Mouse (Mus musculus) spleen, embryonic (tissue): ENCODE results near the gene Hoxb1.

Experiments used
- CTCF ChIA-PET: fragments of 350-600 bp; sonication (Branson Sonifier 250); formaldehyde crosslinking; loops from one replicate; lab custom pipeline; 2022; lab: Charles Lee

The Hoxb1 gene

GRCm38 (mm10) chr11:96349491-96350340 is 15.8 kb upstream of the Hoxb1 start:
- CTCF ChIA-PET: no interaction called here

GRCm38 (mm10) chr11:96350341-96350624 is 15.3 kb upstream of the Hoxb1 start, which contains the start of gene Hoxb2:
Hoxb2 (plus strand) TSS chr11:96350525.
- CTCF ChIA-PET: interaction anchor here (0.7 kb wide), 1 partner anchor 19 kb away, joined by 3 read pairs; no protein-coding TSS in a partner anchor

GRCm38 (mm10) chr11:96350791-96351190 is 14.8 kb upstream of the Hoxb1 start:
- CTCF ChIA-PET: interaction anchor here (0.7 kb wide), 1 partner anchor 19 kb away, joined by 3 read pairs; no protein-coding TSS in a partner anchor

DNA sequence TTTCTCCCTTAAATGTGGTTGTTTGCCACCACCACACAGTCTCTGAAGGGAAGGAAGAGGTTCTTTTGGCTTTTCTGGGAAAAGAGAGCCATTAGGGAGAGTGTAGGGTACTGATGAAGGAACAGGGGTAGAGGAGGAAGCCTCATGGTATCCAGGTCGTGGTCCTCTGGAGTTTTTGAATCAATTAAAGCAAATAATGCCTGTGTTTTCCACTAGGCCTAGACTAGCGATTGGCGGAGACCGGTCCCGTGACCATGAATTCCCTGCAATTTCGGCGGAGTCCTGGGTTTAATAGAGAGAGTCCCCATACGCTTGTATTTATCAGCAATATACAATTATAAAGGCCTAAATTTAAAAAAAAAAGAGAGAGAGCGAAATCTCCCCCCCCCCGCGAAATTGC is 14.2 kb upstream of the Hoxb1 start:
- CTCF ChIA-PET: no interaction called here

GRCm38 (mm10) chr11:96351831-96352230 is 13.7 kb upstream of the Hoxb1 start:
- CTCF ChIA-PET: interaction anchor here (0.6 kb wide), 1 partner anchor 42 kb away, joined by 4 read pairs; no protein-coding TSS in a partner anchor

DNA sequence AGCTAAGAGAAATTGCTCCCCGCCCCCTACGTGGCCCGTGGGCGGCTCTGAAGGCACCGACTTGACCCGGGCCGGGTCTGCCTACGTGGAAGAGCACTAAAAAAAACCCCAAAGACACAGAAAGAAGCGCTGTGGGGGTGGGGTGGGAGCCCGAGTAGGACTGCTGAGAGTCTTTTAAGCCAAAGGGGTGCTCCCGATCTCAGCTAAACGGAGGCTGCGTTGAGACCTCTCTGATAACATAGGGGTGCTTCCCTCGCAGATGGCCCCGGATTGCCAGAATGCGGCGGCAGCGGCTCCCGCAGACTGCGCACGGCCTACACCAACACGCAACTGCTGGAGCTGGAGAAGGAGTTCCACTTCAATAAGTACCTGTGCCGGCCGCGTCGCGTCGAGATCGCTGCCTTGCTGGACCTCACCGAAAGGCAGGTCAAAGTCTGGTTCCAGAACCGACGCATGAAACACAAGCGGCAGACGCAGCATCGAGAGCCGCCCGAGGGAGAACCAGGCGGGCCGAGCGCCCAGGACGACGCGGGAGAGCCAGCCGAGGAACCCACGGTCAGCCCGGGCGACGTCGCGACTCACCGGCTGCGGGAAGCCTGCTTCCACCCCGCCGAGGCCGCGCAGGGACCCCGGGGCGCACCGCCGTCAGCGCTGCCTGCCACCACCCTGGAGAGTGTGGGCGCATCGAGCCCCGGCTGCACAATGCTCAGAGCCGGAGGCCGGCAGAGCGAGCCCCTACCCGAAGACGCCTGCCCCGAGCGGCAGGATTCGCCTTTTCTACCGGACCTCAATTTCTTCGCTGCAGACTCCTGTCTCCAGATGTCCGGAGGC is 12.6 kb upstream of the Hoxb1 start:
- CTCF ChIA-PET: no interaction called here

GRCm38 (mm10) chr11:96353522-96353841 is 12.1 kb upstream of the Hoxb1 start:
- CTCF ChIA-PET: no interaction called here

- CTCF ChIA-PET: no interaction called here
These were observed 11.6 kb upstream of the Hoxb1 start for GRCm38 (mm10) chr11:96353939-96354338.

- CTCF ChIA-PET: no interaction called here
These were observed 11.2 kb upstream of the Hoxb1 start for GRCm38 (mm10) chr11:96354376-96354775.

GRCm38 (mm10) chr11:96354801-96355311 is 10.7 kb upstream of the Hoxb1 start:
- CTCF ChIA-PET: no interaction called here

- CTCF ChIA-PET: interaction anchor here (0.7 kb wide), 2 partner anchors 25 to 122 kb away, joined by 3 to 9 read pairs; no protein-coding TSS in a partner anchor
These were observed 1.7 kb upstream of the Hoxb1 start for GRCm38 (mm10) chr11:96363807-96364206.

DNA sequence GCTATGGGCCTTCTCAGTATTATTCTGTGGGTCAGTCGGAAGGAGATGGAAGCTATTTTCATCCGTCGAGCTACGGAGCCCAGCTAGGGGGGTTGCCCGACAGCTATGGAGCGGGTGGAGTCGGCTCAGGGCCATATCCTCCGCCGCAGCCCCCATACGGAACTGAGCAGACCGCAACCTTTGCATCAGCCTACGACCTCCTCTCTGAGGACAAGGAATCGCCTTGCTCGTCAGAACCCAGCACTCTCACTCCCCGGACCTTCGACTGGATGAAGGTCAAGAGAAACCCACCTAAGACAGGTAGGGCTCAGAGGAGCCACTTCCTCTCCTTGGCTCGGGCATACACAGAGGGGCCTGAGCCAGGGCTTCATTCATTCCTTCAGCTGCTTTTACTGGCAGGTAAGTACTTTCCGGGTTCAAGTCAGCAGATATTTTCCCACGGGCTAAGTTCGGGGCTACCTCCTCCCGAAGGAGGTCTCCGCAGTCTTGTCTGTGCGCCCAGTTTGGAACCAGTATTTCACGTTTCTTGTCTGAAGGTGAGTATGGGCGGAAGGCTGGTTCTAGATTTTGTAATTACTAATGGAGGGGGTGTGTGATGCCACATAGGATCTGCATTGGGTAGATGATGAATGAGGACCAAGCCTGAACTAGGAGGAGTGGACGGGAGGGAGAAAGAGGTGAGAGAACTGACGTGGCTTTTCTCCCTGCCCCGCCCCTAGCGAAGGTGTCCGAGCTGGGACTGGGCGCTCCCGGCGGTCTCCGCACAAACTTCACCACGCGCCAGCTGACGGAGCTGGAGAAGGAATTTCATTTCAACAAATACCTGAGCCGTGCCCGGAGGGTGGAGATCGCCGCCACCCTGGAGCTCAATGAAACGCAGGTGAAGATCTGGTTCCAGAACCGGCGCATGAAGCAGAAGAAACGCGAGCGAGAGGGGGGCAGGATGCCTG is 815 bp downstream of the Hoxb1 start:
- CTCF ChIA-PET: no interaction called here

DNA sequence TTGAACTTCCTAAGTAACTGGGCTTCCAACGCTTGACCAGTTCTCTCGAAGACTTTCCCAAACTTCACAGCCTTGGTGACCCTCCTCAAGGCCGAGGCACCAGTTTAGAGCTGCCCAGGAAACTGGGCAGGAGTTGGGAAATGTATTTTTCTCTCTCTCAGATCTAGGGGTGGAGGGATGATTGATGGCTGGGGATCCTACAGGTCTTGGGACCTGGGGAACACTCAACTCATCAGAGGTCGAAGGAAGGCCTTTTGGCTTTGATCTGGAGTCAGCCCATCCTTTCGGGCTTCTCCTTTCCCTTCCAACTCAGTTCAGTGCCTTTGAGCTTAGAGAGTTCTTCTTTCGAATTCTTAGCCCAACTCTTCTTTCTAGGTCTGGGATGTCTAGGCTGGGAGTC is 1.6 kb downstream of the Hoxb1 start:
- CTCF ChIA-PET: no interaction called here

- CTCF ChIA-PET: no interaction called here
These were observed 3.1 kb downstream of the Hoxb1 start for GRCm38 (mm10) chr11:96368686-96369085.

- CTCF ChIA-PET: no interaction called here
These were observed 3.6 kb downstream of the Hoxb1 start for GRCm38 (mm10) chr11:96369140-96369539.

GRCm38 (mm10) chr11:96371726-96372125 is 6.2 kb downstream of the Hoxb1 start:
- CTCF ChIA-PET: no interaction called here

DNA sequence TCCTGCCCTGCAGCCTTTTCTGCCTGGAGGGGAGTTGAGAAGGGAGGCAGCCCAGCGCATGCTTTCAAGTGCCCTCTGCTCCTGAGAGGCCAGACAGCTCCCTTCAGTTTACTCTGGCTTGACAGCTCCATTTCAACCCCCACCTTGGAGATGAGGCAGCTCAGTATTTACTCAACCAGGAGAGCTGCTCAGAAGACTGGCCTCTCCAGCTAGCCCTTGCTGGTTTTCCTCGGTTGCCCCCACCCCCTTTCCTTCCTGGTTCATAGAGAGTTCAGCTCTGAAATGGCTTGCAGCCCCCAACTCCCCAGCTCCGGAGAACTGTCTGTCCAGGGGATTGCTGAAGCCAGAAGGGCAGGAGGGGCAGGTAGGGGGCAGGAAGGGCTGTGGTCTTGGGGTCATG is 7.0 kb downstream of the Hoxb1 start:
- CTCF ChIA-PET: no interaction called here

DNA sequence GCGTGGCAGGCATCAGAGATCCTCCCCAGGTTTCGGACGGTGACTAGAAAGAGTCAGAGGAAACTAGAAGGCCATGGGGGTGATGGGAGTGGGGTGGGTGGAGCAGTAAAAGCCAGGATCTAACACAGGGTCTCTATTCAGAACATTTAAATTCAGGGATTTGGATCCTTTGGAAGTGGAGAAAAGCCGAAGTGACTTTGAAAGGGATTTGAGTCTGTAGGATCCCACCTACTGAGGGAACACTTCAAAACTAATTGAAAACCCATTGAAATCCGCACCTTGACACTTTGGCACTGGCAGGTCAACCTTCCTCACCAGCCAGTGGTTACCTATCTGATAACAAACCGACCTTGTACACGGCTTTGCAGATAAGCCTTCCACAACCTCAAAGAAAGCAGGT is 9.3 kb downstream of the Hoxb1 start:
- CTCF ChIA-PET: no interaction called here

GRCm38 (mm10) chr11:96383381-96383780 is 17.8 kb downstream of the Hoxb1 start:
- CTCF ChIA-PET: no interaction called here

GRCm38 (mm10) chr11:96387635-96388034 is 22.1 kb downstream of the Hoxb1 start:
- CTCF ChIA-PET: no interaction called here
